Mouse (Mus musculus): Measurements from ENCODE around the gene Ces1c.
A peak's percentile ranks its signal among the peaks of the same experiment; 100 is the strongest.

Gene Ces1c

DNA sequence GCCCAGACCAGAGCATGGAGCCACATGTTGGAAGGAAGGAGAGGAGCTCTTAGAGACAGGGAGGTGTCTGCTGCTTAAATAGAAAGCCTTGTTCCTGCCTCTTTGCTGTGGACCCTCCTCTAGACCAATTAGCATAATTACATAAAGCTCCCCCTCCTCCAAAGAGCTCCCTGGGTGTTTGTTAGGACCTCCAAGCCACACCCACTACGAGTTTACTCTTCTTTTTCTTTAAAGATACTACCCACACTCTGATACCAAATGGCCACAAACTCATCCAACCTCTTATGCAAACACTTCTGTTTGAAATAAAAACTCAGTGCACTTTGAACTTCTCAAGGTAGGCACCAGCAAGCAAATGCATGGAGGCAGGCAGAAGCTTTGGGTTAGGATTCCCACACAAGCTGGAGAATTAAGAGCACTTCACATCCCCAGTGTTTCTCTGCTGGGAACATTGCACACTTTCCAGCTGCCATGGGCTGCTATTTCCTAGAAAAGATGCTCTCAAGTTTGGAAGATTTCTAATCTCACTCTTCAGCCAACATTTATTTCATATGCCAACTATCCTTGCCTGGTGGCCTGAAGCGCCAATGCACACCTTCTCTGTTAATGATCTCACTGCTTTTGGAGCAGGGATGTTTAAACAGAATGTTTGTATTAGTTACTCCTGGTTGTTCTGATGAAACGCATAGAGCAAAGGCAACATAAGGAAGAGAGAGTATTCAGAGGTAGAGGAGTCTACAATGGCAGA lies at the start of gene Ces1c:
Gene Ces1c (minus strand): TSS at position 51 of the 748 bp plus-strand sequence.
- peak; percentile 10 for DNase-seq (ENCODE audit: low read depth, low spot score)

DNA sequence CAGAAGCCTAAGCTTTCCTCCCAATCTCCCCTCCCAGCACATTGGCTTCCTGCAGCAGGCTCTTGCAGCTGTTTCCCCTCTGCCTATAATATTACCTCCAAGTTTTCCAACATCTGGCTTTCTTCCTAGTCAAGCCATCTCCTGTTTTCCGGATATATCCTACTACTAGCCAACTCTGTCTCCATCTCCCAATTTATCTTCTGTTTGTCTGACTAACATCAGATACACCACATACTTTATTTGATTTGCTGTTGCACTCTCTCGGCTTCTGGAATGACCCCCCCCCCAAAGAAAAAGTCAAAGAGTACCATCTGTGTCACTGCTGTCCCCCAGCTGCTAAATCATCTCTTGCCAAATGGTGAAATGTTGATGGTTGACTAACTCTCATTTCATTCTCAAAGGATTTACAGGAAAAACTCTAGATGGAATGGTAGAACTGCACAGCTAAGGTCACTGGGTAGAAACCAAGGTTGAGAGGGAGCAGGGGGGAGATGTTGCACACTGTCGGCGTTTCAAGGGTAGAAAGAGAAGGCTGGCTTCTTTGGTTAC lies 49.6 kb upstream of the Ces1c start:
- no peak for DNase-seq (ENCODE audit: low read depth, low spot score)

DNA sequence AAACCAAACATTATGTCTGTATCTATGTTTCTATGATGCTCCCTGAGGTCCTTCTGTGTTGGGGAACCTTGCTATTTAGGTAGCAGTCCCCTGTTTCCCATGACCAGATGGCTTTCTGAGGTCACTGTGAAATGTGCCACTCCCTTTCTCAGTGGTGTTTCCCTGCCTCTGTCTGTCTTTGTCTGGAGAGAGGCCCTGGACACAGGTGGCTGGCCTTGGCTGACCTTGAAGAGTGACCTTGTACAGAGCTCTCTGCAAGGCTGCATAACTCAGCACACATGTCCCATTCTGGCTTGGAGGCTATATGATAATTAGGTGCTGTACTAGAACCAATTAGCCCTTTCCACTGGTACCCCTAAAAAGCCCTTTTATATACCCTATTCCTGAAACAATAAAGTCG lies 45.5 kb upstream of the Ces1c start:
- DNase-seq (ENCODE audit: low read depth, low spot score) = no peak

DNA sequence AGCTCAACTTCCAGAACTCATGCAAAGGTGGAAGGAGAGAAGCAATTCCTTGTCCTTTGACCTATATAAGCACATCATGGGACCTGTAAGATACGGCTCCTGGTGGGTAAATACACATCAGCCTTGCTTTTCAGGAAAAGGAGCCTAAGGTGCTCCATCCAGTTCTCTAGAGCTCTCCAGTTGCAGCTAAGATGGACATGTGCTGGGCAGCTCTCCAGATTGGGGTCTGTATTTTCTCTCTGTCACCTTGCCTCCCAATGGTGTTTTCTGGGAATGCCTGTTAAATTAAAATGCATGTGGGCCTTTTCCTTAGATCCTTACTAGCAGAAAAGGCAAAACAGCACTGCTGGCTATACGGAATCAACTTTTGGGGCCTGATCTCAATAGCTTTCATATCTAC lies 43.5 kb upstream of the Ces1c start:
- no peak for DNase-seq (ENCODE audit: low read depth, low spot score)

DNA sequence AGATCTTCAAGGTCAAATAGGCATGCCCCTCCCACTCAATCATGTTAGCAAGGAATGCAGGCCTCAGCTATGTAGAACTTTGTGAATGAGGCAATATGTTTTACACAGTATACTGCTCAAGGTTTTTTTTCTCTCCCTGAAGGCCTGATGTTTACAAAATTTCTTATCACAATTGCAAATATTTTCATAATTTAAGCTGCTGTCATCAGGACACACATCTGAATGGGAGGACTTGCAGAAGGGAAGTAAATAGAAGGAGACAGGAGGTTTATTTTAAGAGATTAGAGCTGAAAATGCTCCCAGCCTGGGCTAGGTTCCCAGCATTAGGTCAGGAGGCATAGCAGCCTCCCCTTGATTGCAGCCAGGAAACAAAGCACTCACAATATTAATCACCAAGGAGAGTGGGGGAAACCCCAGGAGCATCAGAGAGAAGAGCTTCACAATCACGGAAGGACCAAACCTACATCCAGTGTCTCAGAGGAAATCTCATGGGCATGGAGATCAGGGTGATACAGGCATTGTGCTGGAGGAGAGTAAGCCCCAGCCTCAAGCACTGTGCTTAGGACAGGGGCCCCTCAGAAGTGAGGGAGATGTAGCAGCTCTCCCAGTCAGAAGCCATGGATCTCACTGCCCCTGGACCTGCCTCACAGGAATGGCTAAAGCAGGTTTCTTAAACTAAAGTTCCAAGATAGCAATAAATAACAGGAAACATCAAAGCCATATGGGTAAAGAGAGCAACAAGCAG lies 40.9 kb upstream of the Ces1c start:
- peak; percentile 6 for DNase-seq (ENCODE audit: low read depth, low spot score)

DNA sequence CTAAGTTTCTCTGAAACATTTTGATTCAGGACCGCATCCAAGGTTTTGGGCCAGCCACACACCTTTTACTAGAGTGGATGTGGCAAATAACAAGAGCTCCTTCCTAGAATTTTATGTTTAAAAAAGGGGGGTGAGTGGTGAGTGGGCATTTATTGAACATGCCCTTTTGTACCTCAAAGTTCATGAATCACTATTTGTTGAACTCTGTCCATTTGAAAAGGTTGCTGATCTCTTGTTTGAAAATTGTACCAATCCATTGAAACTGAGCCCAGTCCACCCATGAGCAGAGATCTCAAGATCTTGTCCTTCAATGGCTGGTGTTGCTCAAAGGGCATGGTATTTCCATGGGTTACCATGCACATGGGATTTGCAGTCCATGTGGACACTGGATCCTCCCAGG lies 32.3 kb upstream of the Ces1c start:
- no peak for DNase-seq (ENCODE audit: low read depth, low spot score)

DNA sequence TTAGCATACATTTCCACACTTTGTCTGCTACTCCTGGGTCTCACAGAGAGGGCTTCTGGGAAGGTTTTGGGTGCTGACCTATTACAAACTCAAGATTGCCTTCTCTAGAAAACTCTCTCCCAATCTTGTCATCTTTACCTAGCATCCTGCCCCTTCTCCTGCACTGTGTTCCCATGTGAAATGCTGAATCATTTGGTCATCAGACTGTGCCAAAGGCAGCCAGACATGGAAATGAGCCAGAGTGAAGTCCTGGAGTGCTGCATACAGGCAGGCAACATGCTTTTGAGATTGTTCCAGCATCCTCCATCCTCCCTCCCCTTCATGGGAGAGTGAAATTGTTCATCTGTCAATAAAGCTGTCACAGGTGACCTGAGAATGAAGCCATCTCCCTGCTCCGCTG lies 20.3 kb upstream of the Ces1c start:
- no peak for DNase-seq (ENCODE audit: low read depth, low spot score)

DNA sequence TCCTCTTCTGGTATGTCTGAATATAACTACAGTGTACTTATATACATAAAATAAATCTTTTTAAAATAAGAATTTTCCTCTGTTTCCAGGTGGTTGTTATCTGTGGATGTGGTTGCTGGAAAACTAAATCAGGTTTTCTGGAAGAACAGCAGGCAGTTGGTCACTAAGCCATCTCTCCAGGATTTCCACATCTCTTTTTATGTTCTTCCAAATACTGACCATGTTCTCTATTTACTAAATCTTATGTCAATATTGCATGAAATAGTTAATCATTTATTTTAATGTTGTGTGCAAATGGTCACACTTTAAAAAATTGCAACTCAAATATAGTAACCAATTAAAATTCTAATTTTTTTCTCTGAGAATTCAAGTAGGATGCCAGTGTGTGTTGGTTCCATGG lies 16.2 kb upstream of the Ces1c start:
- peak; percentile 0 for DNase-seq (ENCODE audit: low read depth, low spot score)

DNA sequence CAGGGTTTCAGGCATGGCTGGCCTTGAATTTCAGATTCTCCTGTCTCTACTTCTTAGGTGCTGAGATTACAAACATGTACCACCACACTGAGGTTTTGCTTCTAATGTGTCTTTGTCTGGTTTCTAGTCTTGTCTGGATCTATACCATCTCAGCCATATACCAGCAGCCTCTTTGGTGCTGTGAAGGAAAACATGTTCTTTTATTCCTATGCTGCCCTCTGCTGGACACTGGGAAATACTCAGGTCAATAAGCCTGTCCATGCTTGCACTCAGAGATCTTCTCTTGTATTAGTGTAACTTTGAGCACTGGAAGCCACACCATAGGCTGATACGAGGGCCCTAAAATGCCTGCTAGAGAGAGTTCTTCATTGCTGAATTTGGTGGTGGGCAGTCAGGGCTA lies 9.6 kb upstream of the Ces1c start:
- peak; percentile 33 for DNase-seq (ENCODE audit: low read depth, low spot score)

DNA sequence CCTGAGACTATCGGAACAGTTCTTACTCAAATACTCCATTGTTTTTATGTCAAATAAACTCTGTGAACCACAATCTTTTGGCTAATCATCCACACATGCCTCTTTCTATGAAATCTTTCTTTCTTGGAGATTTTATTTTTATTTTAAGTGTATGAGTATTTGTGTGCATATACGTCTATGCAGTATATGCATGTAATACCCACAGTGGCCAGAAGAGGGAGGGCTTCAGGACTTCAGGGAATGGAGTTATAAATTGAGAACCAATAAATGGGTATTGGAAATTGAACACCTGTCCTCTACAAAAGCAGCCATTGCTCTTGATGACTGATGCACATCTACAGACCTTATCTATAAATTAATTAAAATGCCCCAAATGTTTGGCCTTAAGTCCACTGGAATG lies 1.1 kb upstream of the Ces1c start:
- no peak for DNase-seq (ENCODE audit: low read depth, low spot score)

DNA sequence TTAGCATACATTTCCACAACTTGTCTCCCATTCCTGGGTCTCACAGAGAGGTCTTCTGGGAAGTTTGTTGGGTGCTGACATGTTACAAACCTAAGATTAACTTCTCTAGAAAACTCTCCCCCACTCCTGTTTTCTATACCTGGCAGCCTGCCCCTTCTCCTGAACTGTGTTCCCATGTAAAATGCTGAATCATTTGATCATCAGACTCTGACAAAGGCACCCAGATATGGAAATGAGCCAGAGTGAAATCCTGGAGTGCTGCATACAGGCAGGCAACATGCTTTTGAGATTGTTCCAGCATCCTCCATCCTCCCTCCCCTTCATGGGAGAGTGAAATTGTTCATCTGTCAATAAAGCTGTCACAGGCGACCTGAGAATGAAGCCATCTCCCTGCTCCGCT lies 4.6 kb downstream of the Ces1c start:
- no peak for DNase-seq (ENCODE audit: low read depth, low spot score)

DNA sequence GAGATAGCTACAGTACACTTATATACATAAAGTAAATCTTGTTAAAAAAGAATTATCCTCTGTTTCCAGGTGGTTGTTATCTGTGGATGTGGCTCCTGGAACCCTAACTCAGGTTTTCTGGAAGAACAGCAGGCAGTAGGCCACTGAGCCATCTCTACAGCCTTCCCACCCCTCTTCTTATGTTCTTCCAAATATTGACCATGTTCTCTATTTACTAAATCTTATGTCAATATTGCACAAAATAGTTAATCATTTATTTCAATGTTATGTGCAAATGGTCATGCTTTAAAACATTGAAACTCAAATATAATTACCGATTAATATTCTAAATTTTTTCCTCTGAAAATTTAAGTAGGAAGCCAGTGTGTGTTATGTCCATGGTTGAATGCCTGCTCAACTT lies 9.1 kb downstream of the Ces1c start:
- no peak for DNase-seq (ENCODE audit: low read depth, low spot score)

DNA sequence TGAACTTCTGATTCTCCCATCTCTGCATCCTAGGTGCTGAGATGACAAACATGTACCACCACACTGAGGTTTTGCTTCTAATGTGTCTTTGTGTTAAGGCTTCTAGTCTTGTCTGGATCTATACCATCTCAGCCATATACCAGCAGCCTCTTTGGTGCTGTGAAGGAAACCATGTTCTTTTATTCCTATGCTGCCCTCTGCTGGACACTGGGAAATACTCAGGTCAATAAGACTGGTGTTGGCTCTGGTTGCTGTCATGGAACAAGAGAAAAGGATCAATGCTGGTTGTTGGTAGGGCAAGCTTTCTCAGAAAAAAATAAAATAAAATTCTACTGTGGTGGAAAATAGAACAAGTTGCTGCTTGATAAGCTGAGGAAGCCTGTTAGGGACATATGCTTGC lies 35.7 kb downstream of the Ces1c start:
- peak; percentile 50 for DNase-seq (ENCODE audit: low read depth, low spot score)

DNA sequence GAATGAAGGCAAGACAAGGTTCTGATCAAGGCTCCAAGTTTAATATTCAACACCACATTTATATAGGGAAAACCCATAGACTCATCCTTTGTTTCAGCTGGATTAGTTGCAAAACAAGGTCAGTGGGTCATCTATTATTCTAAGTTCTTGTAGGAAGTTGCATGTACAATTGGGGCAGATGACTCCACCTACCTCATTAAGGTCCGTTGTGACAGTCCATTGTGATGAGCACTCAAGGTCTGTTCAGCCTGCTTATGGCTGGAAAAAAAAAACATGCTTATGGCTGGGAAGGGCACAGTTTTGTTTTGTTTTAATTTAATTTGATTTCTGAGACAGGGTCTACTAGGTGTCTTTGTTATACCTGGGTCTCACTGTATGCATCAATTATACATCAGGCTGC lies 39.8 kb downstream of the Ces1c start:
- DNase-seq (ENCODE audit: low read depth, low spot score) = no peak

DNA sequence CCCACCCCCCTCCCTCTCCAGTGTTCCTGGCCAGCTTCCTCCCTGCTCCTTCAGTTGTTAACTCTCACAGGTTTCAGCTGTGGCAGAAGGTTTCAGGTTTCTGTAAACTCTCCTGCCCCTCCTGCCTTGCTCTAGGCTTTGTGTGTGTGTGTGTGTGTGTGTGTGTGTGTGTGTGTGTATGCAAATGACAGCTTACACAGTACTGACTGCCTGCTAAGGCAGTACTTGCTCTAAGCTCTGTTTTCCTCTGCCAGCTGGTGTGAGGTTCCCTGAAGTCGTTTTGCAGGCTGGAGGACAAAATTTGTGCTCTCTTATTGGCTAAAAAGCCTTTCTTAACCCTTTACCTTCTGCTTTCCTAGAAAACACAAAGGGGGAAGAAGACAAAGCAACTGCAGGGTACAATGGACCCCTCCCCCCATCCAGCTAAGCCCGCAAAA lies 42.4 kb downstream of the Ces1c start:
- DNase-seq (ENCODE audit: low read depth, low spot score) = no peak

DNA sequence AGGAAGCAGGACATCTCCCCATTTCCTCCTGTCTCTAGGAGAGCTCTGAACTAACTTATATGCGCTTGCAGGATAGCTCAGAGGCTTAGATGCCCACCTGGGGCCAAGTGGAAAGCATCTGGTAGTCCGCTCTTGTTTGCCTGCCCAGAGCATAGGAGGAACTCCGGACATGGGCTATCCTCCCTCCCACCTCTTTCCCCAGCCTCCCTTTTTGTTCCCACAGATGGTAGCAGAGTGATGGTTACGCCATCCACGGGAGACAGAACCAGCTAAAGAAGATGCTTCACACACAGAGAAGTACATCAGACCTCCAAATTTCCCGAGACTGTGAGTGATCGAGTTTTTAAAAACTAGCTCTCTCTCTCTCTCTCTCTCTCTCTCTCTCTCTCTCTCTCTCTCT lies 42.9 kb downstream of the Ces1c start:
- no peak for DNase-seq (ENCODE audit: low read depth, low spot score)

DNA sequence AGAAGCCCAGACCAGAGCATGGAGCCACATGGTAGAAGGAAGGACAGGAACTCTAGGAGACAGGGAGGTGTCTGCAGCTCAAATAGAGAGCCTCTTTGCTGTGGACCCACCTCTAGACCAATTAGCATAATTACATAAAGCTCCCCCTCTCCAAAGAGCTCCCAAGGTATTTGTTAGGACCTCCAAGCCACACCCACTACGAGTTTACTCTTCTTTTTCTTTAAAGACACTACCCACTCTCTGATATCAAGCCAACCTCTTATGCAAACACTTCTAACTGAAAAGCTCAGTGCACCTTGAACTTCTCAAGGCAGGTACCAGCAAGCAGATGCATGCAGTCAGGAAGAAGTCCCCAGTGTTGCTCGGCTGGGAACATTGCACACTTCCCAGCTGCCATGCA lies 51.2 kb downstream of the Ces1c start, which contains the start of gene Ces1b:
Gene Ces1b (minus strand): TSS at position 131 of the 400 bp plus-strand sequence.
- DNase-seq (ENCODE audit: low read depth, low spot score) = no peak

DNA sequence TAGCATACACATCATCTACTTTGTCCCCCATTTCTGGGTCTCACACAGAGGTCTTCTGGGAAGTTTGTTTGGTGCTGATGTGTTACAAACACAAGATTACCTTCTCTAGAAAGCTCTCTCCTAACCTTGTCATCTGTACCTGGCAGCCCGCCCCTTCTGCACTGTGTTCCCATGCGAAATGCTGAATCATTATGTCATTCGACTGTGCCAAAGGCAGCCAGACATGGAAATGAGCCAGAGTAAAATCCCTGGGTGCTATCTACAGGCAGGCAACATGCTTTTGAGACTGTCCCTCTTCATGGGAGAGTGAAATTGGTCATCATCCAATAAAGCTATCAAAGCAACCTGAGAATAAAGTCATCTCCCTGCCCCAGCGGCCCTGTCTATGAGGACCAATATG lies 55.8 kb downstream of the Ces1c start:
- DNase-seq (ENCODE audit: low read depth, low spot score) = no peak

DNA sequence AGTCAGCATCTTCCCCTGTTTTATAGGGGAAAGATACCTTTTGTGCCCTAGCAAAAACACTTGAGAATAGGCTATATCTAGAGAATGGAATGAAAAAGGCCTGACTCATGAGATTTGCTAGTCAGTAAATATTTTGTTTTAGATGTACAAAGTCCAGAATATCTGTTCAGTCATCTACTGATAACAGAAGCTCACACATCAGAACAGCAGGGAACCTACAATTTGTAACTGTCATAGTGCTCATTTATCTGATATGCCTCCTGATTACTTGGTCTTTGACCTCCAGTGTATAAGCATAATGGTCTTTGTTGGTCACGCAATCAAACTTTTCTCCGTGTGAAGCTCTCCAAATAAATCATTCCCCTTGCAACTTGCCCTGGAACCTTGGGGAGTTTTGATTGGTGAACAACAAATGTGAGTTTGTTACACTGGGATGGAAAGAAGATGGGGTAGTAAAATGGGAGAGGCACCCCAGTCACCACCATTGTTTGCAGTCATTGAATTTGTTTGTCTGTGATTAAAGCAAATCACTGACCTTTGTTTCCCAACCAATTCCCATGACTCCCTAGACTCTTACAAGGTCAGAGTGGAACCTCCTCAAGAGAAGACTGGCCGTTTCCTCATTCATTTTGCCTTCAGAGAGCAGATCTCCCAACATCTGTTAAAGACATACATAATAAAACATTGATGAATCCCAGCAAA lies 67.5 kb downstream of the Ces1c start:
- DNase-seq (ENCODE audit: low read depth, low spot score) = no peak

DNA sequence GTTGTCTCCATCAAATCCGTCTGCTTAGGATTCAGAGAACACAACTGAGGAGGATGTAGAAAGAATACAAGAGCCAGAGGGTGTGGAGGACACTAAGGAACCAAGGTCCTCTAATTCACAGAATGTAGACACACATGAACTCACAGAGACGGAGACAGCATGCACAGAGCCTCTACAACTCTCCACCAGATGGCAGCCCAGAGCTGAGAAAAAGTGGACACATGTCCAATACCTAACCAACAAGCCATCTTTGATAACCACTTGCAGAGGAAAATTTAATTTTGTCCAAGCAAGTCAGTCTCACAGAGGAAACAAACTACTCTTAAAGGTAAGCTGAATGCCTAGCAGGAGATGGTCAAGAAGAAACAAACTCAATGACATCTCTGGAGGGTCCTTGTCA lies 71.9 kb downstream of the Ces1c start:
- DNase-seq (ENCODE audit: low read depth, low spot score) = peak; percentile 77

DNA sequence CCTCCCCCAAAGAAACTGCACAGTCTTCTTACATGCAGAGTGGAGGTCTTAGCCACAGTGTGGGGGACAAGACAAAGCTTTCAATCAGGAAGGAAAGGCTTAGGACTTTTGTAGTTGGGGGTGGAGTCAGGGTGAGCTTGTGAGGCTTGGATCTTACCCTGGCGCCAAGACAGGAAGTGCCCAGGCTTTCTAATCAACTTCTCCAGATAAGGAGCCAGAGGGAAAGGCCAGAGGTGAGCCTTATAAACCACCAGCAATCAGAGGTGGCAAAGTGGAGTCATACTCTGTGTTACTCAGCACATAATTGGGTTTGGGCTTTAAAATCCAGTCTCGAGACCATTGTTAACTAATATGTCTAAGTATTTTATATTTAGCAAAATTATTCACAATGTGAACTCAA lies 75.8 kb downstream of the Ces1c start:
- no peak for DNase-seq (ENCODE audit: low read depth, low spot score)
